Mouse (Mus musculus): ENCODE data around the gene Pif1.

- TF ChIP-seq IRF4 (IDR thresholded peaks at IDR 0.05; ENCODE audit: low read depth, low read length) = peak; percentile 29; the same call in 1 of the 2 replicates
- no peak for TF ChIP-seq ZNF384 (IDR thresholded peaks at IDR 0.05; ENCODE audit: low read depth, low read length)
These were observed 35.9 kb upstream of the Pif1 start for GRCm38 (mm10) chr9:65551035-65551434.
